Mouse (Mus musculus) hindbrain, embryonic 12.5 days (tissue): ENCODE measurements around the gene Egfl7. TPM values are rescaled to one million over a fixed set of nuclear protein-coding genes. Genes with fewer than 3 reads are reported as not detected.

Experiments
- ATAC-seq: fragments of 200-750 bp; cut with Nextera tagmentation; 2 replicates; pipeline ENCODE4 v1.8.0; 2017; ENCODE audit warnings: moderate TSS enrichment; ENCODE audit not compliant: low FRiP score
- H3K27ac ChIP-seq: fragments of 300-500 bp; sonication (generic); 2 replicates; pipeline ENCODE4 v1.5.1; 2016; ENCODE audit warnings: mild to moderate bottlenecking
- H3K27me3 ChIP-seq: fragments of 300-500 bp; sonication (generic); 2 replicates; pipeline ENCODE4 v1.6.1; 2016; ENCODE audit warnings: mild to moderate bottlenecking
- H3K36me3 ChIP-seq: fragments of 300-500 bp; sonication (generic); 2 replicates; pipeline ENCODE4 v1.6.1; 2016; ENCODE audit warnings: mild to moderate bottlenecking
- H3K4me1 ChIP-seq: fragments of 300-500 bp; sonication (generic); 2 replicates; pipeline ENCODE4 v1.6.1; 2016
- H3K4me2 ChIP-seq: fragments of 300-500 bp; sonication (generic); replicated peaks from 2 replicates; pipeline ENCODE4 v1.6.1; 2016; ENCODE audit warnings: mild to moderate bottlenecking
- H3K4me3 ChIP-seq: fragments of 300-500 bp; sonication (generic); 2 replicates; pipeline ENCODE4 v1.5.1; 2016; ENCODE audit warnings: mild to moderate bottlenecking
- H3K9ac ChIP-seq: fragments of 300-500 bp; sonication (generic); 2 replicates; pipeline ENCODE4 v1.6.1; 2016; ENCODE audit warnings: mild to moderate bottlenecking, moderate library complexity
- H3K9me3 ChIP-seq: fragments of 300-500 bp; sonication (generic); replicated peaks from 2 replicates; pipeline ENCODE4 v1.6.1; 2016; ENCODE audit warnings: mild to moderate bottlenecking
- WGBS: fragments of 180-500 bp; shearing (Covaris S2); methylation state at CpG from one replicate; pipeline ENCODE4 v1.1.7; 2016; 5-methylcytosine and 5-hydroxymethylcytosine counted together
- polyA plus RNA-seq: library from polyadenylated mRNA; unstranded; fragments of >200 nt; fragmentation: Nextera tagmentation; extraction: Ambion mirVana; gene quantifications from 2 replicates; pipeline ENCODE4 v1.2.1, GENCODE M21; 2016

Gene Egfl7
- polyA plus RNA-seq, 1 experiment from 2014 or later, result 72.1 TPM

DNA sequence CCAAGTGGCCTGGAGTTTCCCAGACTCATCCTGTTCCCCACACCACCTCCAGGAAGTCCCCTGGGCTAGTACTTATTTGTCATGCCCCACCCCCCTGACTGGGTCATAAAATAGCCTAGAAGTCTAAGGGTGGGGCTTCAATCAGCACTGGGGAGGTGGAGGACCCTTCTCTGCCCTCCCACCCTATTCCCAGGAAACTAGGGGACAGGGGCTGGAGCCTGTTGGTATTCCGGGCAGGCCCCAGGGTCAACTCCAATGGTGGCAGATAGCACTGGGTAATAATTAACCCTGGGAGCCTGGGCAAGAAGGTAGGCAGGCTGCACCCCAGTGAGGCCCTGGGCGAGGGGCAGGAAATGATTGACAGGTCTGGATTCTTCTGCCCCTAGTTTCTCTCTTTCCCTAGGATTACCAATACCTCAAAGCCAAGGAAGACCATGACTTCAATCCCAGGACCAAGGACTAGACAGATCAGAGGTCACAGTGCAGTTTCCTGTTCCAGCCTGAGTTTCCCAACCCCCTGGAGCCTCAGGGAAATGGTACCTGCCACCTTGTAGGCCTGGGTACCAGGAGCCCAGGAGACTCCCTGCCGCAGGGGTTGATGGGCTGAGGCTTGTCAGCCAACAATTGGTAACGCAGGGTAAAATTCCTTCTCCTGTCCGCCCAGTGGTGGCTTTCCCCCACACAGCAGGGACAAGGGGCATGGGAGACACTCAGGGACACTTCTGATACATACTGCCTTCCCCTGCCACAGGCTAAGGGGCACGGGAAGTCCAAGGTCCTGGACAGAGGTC lies 15.3 kb downstream of the Egfl7 start:
- H3K4me3 ChIP-seq, result no peak overlapping the region
- no peak overlapping the region for H3K4me2 ChIP-seq
- 0 out of 2 replicates have a peak, but pooled peaks cover 4% of the 10 kb centered on the region for H3K27me3 ChIP-seq
- 71% methylated on average over 6 of the region's 6 CpGs for WGBS
- 0 out of 2 replicates have a peak, but pooled peaks have one; percentile 27 for ATAC-seq
- H3K9me3 ChIP-seq, result no peaks in the 10 kb centered on the region
- H3K36me3 ChIP-seq, result 0 out of 2 replicates have a peak, but pooled peaks cover 2% of the 10 kb centered on the region
- H3K4me1 ChIP-seq, result no peaks in the 10 kb centered on the region
- no peak overlapping the region for H3K9ac ChIP-seq
- no peak overlapping the region for H3K27ac ChIP-seq

DNA sequence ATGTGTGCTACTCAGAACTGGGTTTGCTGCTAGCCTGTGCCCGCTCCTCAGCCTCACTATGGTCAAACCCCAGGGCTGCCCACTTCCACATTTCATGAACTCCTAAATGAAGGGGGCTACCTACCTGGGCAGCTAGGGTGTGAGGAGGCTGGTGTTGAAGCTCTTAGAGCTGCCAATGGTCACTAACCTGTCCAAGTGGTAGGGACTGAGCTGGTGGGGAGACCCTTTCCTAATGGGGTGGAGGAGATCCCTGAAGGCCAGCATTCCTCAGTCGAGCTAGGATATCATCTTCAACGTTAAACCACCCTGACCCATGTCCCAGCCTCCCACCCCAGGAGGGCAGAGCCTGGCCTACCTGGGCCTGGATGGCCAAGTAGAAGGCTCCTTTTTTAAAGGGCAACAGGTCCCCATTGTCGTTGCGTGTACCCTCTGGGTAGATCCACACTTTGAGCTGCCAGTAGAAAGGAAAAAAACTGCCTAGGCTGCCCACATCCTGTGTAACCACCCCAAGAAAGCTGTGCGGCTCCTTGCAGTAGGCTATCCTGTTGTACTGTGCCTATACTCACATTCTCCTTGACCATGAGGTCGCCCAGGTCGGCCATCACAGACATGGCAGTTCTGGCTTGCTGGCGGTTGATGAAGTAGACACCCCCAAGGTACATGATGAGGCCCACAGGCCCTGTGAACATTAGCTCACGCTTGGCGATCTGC lies 16.1 kb downstream of the Egfl7 start:
- no peak overlapping the region for H3K27ac ChIP-seq
- H3K4me2 ChIP-seq, result no peak overlapping the region
- H3K9ac ChIP-seq, result no peak overlapping the region
- H3K4me3 ChIP-seq, result no peak overlapping the region
- H3K36me3 ChIP-seq, result 0 out of 2 replicates have a peak, but pooled peaks cover 2% of the 10 kb centered on the region
- 0 out of 2 replicates have a peak, but pooled peaks cover 4% of the 10 kb centered on the region for H3K27me3 ChIP-seq
- no peaks in the 10 kb centered on the region for H3K9me3 ChIP-seq
- 84% methylated on average over 11 of the region's 11 CpGs for WGBS
- ATAC-seq, result no peak
- H3K4me1 ChIP-seq, result no peaks in the 10 kb centered on the region

GRCm38 (mm10) chr2:26596898-26597297 lies 17.1 kb downstream of the Egfl7 start:
- 91% methylated on average over 3 of the region's 3 CpGs for WGBS
- Histone ChIP-seq H3K4me1 (no peaks in the 10 kb centered on the region), H3K27me3 (peaks cover 10% of the 10 kb centered on the region; the same call in 1 of the 2 replicates), H3K4me2 (no peak overlapping the region), H3K9me3 (no peaks in the 10 kb centered on the region), H3K4me3 (no peak overlapping the region), H3K27ac (no peak overlapping the region), H3K36me3 (0 out of 2 replicates have a peak, but pooled peaks cover 2% of the 10 kb centered on the region), H3K9ac (no peak overlapping the region)
- ATAC-seq, result no peak

DNA sequence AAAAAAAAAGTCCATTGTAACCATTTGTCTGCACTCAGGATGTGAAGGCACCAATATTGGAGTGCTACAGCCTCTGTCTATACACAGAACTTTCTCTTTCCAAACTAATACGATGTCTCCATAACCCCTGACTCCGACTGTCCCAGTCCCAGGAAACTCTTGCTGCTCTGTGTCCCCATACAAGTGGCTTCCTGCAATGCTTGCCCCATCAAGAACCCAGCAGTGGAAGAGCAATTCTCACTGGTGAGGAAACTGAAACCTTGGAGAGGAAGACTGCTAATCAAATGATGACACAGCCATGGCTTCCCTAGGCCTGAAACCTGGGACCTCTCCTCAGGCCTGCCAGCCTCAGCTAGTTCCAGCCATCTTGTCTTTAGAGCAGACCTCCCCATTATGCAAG lies 18.0 kb downstream of the Egfl7 start:
- Histone ChIP-seq H3K9ac (no peak overlapping the region), H3K27ac (no peak overlapping the region), H3K36me3 (0 out of 2 replicates have a peak, but pooled peaks cover 2% of the 10 kb centered on the region), H3K9me3 (no peaks in the 10 kb centered on the region), H3K4me1 (no peaks in the 10 kb centered on the region), H3K27me3 (peaks cover 19% of the 10 kb centered on the region), H3K4me3 (no peak overlapping the region), H3K4me2 (no peak overlapping the region)
- no peak for ATAC-seq
- WGBS, result 93% methylated on average over 2 of the region's 2 CpGs

DNA sequence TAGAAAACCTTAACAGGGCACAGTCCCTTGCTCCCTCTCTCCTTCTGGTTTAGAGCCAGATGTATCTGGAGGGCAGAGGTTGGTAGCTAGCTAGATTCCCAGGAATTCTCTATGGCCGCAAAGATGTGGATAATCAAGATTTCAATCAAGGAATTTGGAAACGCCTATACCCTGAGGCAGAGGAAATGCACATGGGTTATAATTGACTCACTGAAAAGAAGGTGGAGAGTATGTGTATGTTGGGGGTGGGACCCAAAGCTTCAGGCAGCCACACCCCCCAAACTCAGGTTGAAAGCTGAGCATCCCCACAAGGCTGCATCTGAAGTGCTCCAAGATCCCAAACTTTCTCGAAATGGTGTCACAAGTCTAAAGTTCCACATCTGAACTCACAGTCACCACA lies 18.6 kb downstream of the Egfl7 start:
- H3K36me3 ChIP-seq, result 0 out of 2 replicates have a peak, but pooled peaks cover 2% of the 10 kb centered on the region
- H3K4me3 ChIP-seq, result no peak overlapping the region
- no peak for ATAC-seq
- no peaks in the 10 kb centered on the region for H3K9me3 ChIP-seq
- 92% methylated on average over 3 of the region's 3 CpGs for WGBS
- H3K4me2 ChIP-seq, result no peak overlapping the region
- peaks cover 4% of the 10 kb centered on the region for H3K4me1 ChIP-seq
- peaks cover 26% of the 10 kb centered on the region for H3K27me3 ChIP-seq
- H3K27ac ChIP-seq, result no peak overlapping the region
- H3K9ac ChIP-seq, result no peak overlapping the region

- Histone ChIP-seq H3K27me3 (peaks cover 41% of the 10 kb centered on the region), H3K36me3 (0 out of 2 replicates have a peak, but pooled peaks cover 2% of the 10 kb centered on the region), H3K27ac (no peak overlapping the region), H3K4me3 (no peak overlapping the region), H3K4me2 (no peak overlapping the region), H3K4me1 (peaks cover 15% of the 10 kb centered on the region), H3K9ac (no peak overlapping the region), H3K9me3 (no peaks in the 10 kb centered on the region)
- WGBS, result 87% methylated on average over 4 of the region's 4 CpGs
- ATAC-seq, result no peak
Observed at GRCm38 (mm10) chr2:26599965-26600364, 20.2 kb downstream of the Egfl7 start.

GRCm38 (mm10) chr2:26600664-26601063 lies 20.9 kb downstream of the Egfl7 start:
- H3K9ac ChIP-seq, result no peak overlapping the region
- H3K4me1 ChIP-seq, result peaks cover 15% of the 10 kb centered on the region
- no peak overlapping the region for H3K4me2 ChIP-seq
- WGBS, result 92% methylated on average over 2 of the region's 2 CpGs
- no peaks in the 10 kb centered on the region for H3K9me3 ChIP-seq
- peaks cover 46% of the 10 kb centered on the region for H3K27me3 ChIP-seq
- no peak for ATAC-seq
- no peaks in the 10 kb centered on the region for H3K36me3 ChIP-seq
- no peak overlapping the region for H3K27ac ChIP-seq
- no peak overlapping the region for H3K4me3 ChIP-seq

GRCm38 (mm10) chr2:26601595-26601994 lies 21.8 kb downstream of the Egfl7 start:
- Histone ChIP-seq H3K36me3 (no peaks in the 10 kb centered on the region), H3K27ac (no peak overlapping the region), H3K9ac (no peak overlapping the region), H3K9me3 (no peaks in the 10 kb centered on the region), H3K27me3 (peaks cover 53% of the 10 kb centered on the region), H3K4me2 (no peak overlapping the region), H3K4me1 (peaks cover 18% of the 10 kb centered on the region), H3K4me3 (no peak overlapping the region)
- no peak for ATAC-seq
- WGBS, result 100% methylated on average over 1 of the region's 1 CpGs

DNA sequence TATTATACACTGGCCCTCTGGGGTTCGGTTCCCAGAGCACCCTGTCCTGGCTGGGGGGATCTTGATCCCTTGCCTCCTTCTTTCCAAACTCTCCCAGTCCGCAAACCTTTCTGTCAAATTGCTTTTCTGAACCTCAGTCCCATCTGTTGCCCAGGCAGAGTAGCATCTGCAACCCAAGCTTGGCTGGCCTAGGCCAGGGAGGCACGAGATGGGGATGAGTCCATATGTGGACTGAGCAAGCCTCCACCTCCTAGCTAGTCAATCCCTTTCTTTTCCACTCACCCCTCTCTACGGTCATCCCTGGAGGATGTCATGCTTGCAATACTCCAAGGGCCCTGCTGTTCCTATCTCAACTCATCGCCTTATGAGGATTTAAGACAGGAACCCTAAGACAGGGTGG lies 22.8 kb downstream of the Egfl7 start:
- Histone ChIP-seq H3K4me3 (no peak overlapping the region), H3K9ac (no peak overlapping the region), H3K27me3 (peaks cover 49% of the 10 kb centered on the region), H3K9me3 (no peaks in the 10 kb centered on the region), H3K27ac (no peak overlapping the region), H3K4me1 (peaks cover 25% of the 10 kb centered on the region), H3K4me2 (no peak overlapping the region), H3K36me3 (no peaks in the 10 kb centered on the region)
- WGBS, result 86% methylated on average over 5 of the region's 5 CpGs
- no peak for ATAC-seq

DNA sequence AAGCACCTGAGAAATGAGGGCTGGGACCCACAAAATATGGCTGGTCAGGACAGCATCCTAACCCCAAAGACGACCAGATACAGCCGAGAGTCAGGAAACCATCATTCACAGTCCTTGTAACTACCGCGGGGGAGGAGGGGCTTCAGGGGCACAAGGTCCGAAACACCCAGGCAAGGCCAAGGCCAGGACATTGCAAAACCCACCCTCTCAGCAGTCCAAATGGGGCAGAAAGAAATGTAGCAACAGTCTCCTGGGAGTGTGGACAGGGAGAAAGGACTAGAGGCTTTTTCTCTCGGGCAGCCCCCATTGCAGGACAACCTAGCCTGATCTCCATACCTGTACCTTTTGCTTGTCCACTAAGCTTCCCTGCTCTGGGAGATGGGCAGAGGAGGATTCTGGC lies 23.3 kb downstream of the Egfl7 start:
- Histone ChIP-seq H3K4me1 (peaks cover 25% of the 10 kb centered on the region), H3K27ac (no peak overlapping the region), H3K36me3 (no peaks in the 10 kb centered on the region), H3K4me3 (peak overlapping the region; percentile 55), H3K4me2 (peak overlapping the region; percentile 79), H3K27me3 (peaks cover 49% of the 10 kb centered on the region), H3K9me3 (no peaks in the 10 kb centered on the region), H3K9ac (peak overlapping the region; percentile 66)
- no peak for ATAC-seq
- 16% methylated on average over 6 of the region's 6 CpGs for WGBS

GRCm38 (mm10) chr2:26603720-26604671 lies 24.2 kb downstream of the Egfl7 start, which contains the start of gene Agpat2:
Gene Agpat2 (minus strand): TSS chr2:26604417.
- no peaks in the 10 kb centered on the region for H3K36me3 ChIP-seq
- H3K9ac ChIP-seq, result peak within 1 kb of the TSS; percentile 66
- peaks cover 49% of the 10 kb centered on the region for H3K27me3 ChIP-seq
- peak within 1 kb of the TSS; percentile 55 for H3K4me3 ChIP-seq
- peak within 1 kb of the TSS; percentile 79 for H3K4me2 ChIP-seq
- peak; percentile 63 for ATAC-seq
- H3K27ac ChIP-seq, result no peak within 1 kb of the TSS
- H3K4me1 ChIP-seq, result peaks cover 25% of the 10 kb centered on the region
- H3K9me3 ChIP-seq, result no peaks in the 10 kb centered on the region
- under 1% methylated on average over 87 of the region's 103 CpGs for WGBS
